Mouse (Mus musculus): Measurements from ENCODE around the gene Ube2q2. TPM values are rescaled to one million over a fixed set of nuclear protein-coding genes. Genes with fewer than 3 reads are reported as not detected.

The Ube2q2 gene
- polyA plus RNA-seq (2012; ENCODE audit: low replicate concordance) = 45.6 and 61.4 TPM in 2 replicates

DNA sequence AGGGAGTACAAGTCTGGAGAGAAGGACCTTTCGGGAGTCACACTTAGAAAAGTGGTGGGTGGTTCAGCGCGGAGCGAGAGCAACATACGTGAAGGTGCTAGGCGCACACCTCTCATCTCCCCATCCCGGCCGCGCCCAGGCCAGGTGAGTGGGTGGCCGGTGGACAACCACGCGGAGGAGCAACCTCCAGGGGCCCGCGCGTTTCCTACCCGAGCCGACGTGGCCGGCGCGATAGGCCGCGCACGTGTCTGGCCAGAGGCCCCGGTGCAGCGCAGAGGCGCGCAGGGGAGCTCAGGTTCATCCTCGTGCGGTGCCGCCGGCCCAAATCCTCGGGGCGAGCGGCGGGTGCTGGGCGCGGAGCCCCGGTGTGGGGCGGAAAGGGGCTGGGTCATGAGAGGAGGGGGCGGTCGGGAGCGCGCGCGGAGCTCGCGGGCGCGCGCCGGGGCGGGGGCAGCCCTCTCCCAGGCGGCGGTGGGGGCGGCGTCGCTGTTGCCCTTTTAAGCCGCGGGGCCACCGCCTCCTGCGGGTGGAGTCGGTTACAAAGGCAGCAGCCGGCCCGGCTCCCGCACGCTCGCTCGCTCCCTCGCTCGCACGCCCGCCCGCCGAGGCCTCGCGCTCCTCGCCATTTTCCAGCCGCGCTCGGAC is at the start of gene Ube2q2:
TSS of gene Ube2q2 (plus strand) at position 1 of the 645 bp plus-strand sequence.

DNA sequence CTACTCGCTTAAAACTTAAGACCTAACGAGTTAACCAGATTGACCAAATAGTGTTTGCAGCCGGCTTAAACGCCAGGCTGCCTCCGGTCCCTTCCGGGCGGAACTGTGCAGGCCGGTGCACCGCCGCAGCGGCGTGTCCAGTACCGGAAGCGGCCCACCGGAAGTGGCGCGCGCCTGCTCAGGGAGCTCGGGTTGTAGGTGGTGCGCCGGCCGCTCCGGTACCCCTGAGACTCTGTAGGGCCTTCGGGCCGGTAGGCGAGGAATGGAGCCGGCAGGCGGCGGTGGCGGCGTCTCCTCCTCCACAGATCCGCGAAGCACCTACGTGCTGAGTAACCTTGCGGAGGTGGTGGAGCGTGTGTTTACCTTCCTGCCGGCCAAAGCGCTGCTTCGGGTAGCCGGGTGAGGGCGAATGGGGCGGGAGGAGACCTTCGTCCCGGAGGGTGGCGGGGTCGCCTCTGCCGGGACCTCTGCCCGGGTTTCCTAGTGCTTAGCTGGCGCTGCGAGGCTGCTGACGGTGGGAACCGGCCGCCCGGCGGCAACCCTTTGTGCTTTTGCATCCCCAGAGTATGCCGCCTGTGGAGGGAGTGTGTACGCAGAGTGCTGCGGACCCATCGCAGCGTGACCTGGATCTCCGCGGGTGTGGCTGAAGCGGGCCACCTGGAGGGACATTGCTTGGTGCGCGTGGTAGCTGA is 60.3 kb downstream of the Ube2q2 start, which contains the start of gene Fbxo22:
TSS of gene Fbxo22 (plus strand) at position 136 of the 692 bp plus-strand sequence.

Other genes starting within 250 kb of the Ube2q2 start
- gene Hykk, start 231.6 kb upstream of the Ube2q2 start, polyA plus RNA-seq (2012; ENCODE audit: low replicate concordance) = 0.39 TPM in 1 of 2 replicates, not detected in the other
- 1.4 and 3.9 TPM in 2 replicates for gene Psma4, start 198.1 kb upstream of the Ube2q2 start, polyA plus RNA-seq (2012; ENCODE audit: low replicate concordance)
- gene AY074887, start 197.9 kb upstream of the Ube2q2 start, polyA plus RNA-seq (2012; ENCODE audit: low replicate concordance) = not detected in 2 replicates
- gene Chrna5, start 168.0 kb upstream of the Ube2q2 start, polyA plus RNA-seq (2012; ENCODE audit: low replicate concordance) = not detected in 2 replicates
- not detected in 2 replicates for gene Chrna3, start 122.3 kb upstream of the Ube2q2 start, polyA plus RNA-seq (2012; ENCODE audit: low replicate concordance)
- gene Chrnb4, start 100.1 kb upstream of the Ube2q2 start, polyA plus RNA-seq (2012; ENCODE audit: low replicate concordance) = 0.05 and 0.06 TPM in 2 replicates
- 5.8 and 28.0 TPM in 2 replicates for gene Fbxo22, start 60.1 kb downstream of the Ube2q2 start, polyA plus RNA-seq (2012; ENCODE audit: low replicate concordance)
- gene Nrg4, start 178.0 kb downstream of the Ube2q2 start, polyA plus RNA-seq (2012; ENCODE audit: low replicate concordance) = not detected in 2 replicates
- not detected in 2 replicates for gene Tmem266, start 178.1 kb downstream of the Ube2q2 start, polyA plus RNA-seq (2012; ENCODE audit: low replicate concordance)

Measured in leukemia stem cell, adult 10-12 weeks (primary cell).